Mouse (Mus musculus) layer of hippocampus, adult 8-10 months (tissue): ENCODE measurements around the gene Ago3. TPM values are rescaled to one million over a fixed set of nuclear protein-coding genes. Genes with fewer than 3 reads are reported as not detected.
A peak's percentile ranks its signal among the peaks of the same experiment; 100 is the strongest.

ENCODE experiments used
- DNase-seq, 2 experiments: peaks; one replicate each; pipeline ENCODE4 v3.0.0; 2022; ENCODE audit warnings: low spot score in 2 of 2
- total RNA-seq, 4 experiments: library from RNA; stranded (reverse); gene quantifications; 2 replicates each; pipeline ENCODE4 v1.2.4; 2022

Gene Ago3
- 10 to 100 TPM; 29.2 to 44.5 (median 37.1) TPM for total RNA-seq

- DNase-seq, result peak; percentile 88 to 91
These were observed at the start of gene Ago3 for GRCm38 (mm10) chr4:126429347-126430079. Ago3 (minus strand) TSS chr4:126429556.

- DNase-seq, result no peak
These were observed 43.7 kb upstream of the Ago3 start for GRCm38 (mm10) chr4:126473031-126473430.

- no peak for DNase-seq
These were observed 40.0 kb upstream of the Ago3 start for GRCm38 (mm10) chr4:126469334-126469733.

- DNase-seq, result peak in 1 of 2 experiments; percentile 46
These were observed 39.6 kb upstream of the Ago3 start for GRCm38 (mm10) chr4:126468925-126469324.

GRCm38 (mm10) chr4:126468285-126468901 is 39.0 kb upstream of the Ago3 start, which contains the start of gene Ago1:
Ago1 (minus strand) TSS chr4:126468583.
- peak; percentile 91 to 95 for DNase-seq

- peak; percentile 25 to 30 for DNase-seq
These were observed 38.4 kb upstream of the Ago3 start for GRCm38 (mm10) chr4:126467721-126468284.

- no peak for DNase-seq
These were observed 36.9 kb upstream of the Ago3 start for GRCm38 (mm10) chr4:126466251-126466750.

- DNase-seq, result peak; percentile 21 to 42
These were observed 36.5 kb upstream of the Ago3 start for GRCm38 (mm10) chr4:126465843-126466242.

- no peak for DNase-seq
These were observed 35.5 kb upstream of the Ago3 start for GRCm38 (mm10) chr4:126464892-126465235.

- DNase-seq, result no peak
These were observed 35.0 kb upstream of the Ago3 start for GRCm38 (mm10) chr4:126464189-126464891.

- DNase-seq, result no peak
These were observed 26.1 kb upstream of the Ago3 start for GRCm38 (mm10) chr4:126455441-126455840.

- no peak for DNase-seq
These were observed 25.3 kb upstream of the Ago3 start for GRCm38 (mm10) chr4:126454547-126455254.

GRCm38 (mm10) chr4:126450268-126450667 is 20.9 kb upstream of the Ago3 start:
- DNase-seq, result no peak

GRCm38 (mm10) chr4:126447126-126447525 is 17.8 kb upstream of the Ago3 start:
- DNase-seq, result no peak

- no peak for DNase-seq
These were observed 15.2 kb upstream of the Ago3 start for GRCm38 (mm10) chr4:126444528-126444927.

GRCm38 (mm10) chr4:126438261-126438660 is 8.9 kb upstream of the Ago3 start:
- no peak for DNase-seq

- DNase-seq, result peak in 1 of 2 experiments; percentile 28
These were observed 6.9 kb upstream of the Ago3 start for GRCm38 (mm10) chr4:126436268-126436667.

GRCm38 (mm10) chr4:126434094-126434493 is 4.7 kb upstream of the Ago3 start:
- no peak for DNase-seq

- DNase-seq, result no peak
These were observed 3.8 kb upstream of the Ago3 start for GRCm38 (mm10) chr4:126433175-126433574.

GRCm38 (mm10) chr4:126431746-126432145 is 2.4 kb upstream of the Ago3 start:
- DNase-seq, result no peak

GRCm38 (mm10) chr4:126428682-126429346 is 542 bp downstream of the Ago3 start:
- no peak for DNase-seq
